Mouse (Mus musculus): ENCODE data around the gene Hist1h2bp.

Gene Hist1h2bp

GRCm38 (mm10) chr13:21786899-21787629 is at the start of gene Hist1h2bp, which contains the start of gene Hist1h2an:
Gene Hist1h2bp (plus strand): TSS chr13:21787461.
Gene Hist1h2an (minus strand): TSS chr13:21787218.
- in situ Hi-C loops (cut with MboI; ENCODE audit: unreplicated experiment in 2 of 2): loop anchor here (10.0 to 25.0 kb wide), 4 partner anchors 52 to 1975 kb away; partner anchors contain the start of genes Hist1h1a (in 1 of the 2), Hist1h2ab (in 1 of the 2), Hist1h2ai (in 1 of the 2) and Hist1h2bl (in 1 of the 2)

- in situ Hi-C loops (cut with MboI; ENCODE audit: unreplicated experiment in 2 of 2): loop anchor here (25.0 kb wide), 5 partner anchors 808 to 1658 kb away; partner anchors contain the start of gene Elmo1 (in 2 of the 2)
These were observed 42.3 kb upstream of the Hist1h2bp start for GRCm38 (mm10) chr13:21745006-21745405.

GRCm38 (mm10) chr13:21749387-21750158 is 37.7 kb upstream of the Hist1h2bp start:
- in situ Hi-C loops (cut with MboI; ENCODE audit: unreplicated experiment in 2 of 2): loop anchor here (10.0 to 25.0 kb wide), 6 partner anchors 812 to 1805 kb away; partner anchors contain the start of genes Elmo1 (in 2 of the 2), Hist1h1d (in 1 of the 2) and Hist1h4f (in 1 of the 2)

- in situ Hi-C loops (cut with MboI; ENCODE audit: unreplicated experiment in 2 of 2): loop anchor here in 1 of 2 experiments (10.0 kb wide), 1 partner anchor 1804 kb away; the partner anchor contains the start of genes Hist1h1d and Hist1h4f
These were observed 36.9 kb upstream of the Hist1h2bp start, which contains the start of gene Hist1h4k for GRCm38 (mm10) chr13:21750159-21751017. Gene Hist1h4k (minus strand): TSS chr13:21750505.

- in situ Hi-C loops (cut with MboI; ENCODE audit: unreplicated experiment in 2 of 2): loop anchor here in 1 of 2 experiments (10.0 kb wide), 1 partner anchor 1803 kb away; the partner anchor contains the start of genes Hist1h1d and Hist1h4f
These were observed 35.8 kb upstream of the Hist1h2bp start for GRCm38 (mm10) chr13:21751417-21751816.

- in situ Hi-C loops (cut with MboI; ENCODE audit: unreplicated experiment in 2 of 2): loop anchor here in 1 of 2 experiments (10.0 kb wide), 1 partner anchor 1803 kb away; the partner anchor contains the start of genes Hist1h1d and Hist1h4f
These were observed 35.4 kb upstream of the Hist1h2bp start for GRCm38 (mm10) chr13:21751827-21752226.

GRCm38 (mm10) chr13:21752356-21752755 is 34.9 kb upstream of the Hist1h2bp start:
- in situ Hi-C loops (cut with MboI; ENCODE audit: unreplicated experiment in 2 of 2): loop anchor here in 1 of 2 experiments (10.0 kb wide), 1 partner anchor 1802 kb away; the partner anchor contains the start of genes Hist1h1d and Hist1h4f

- in situ Hi-C loops (cut with MboI; ENCODE audit: unreplicated experiment in 2 of 2): loop anchor here in 1 of 2 experiments (10.0 kb wide), 1 partner anchor 1802 kb away; the partner anchor contains the start of genes Hist1h1d and Hist1h4f
These were observed 34.2 kb upstream of the Hist1h2bp start for GRCm38 (mm10) chr13:21753051-21753523.

GRCm38 (mm10) chr13:21753524-21754285 is 33.6 kb upstream of the Hist1h2bp start, which contains the start of the genes Hist1h2ak and Hist1h2bn:
Gene Hist1h2ak (minus strand): TSS chr13:21753827.
Gene Hist1h2bn (plus strand): TSS chr13:21754123.
- in situ Hi-C loops (cut with MboI; ENCODE audit: unreplicated experiment in 2 of 2): loop anchor here in 1 of 2 experiments (10.0 kb wide), 1 partner anchor 1801 kb away; the partner anchor contains the start of genes Hist1h1d and Hist1h4f

- in situ Hi-C loops (cut with MboI; ENCODE audit: unreplicated experiment in 2 of 2): loop anchor here in 1 of 2 experiments (10.0 kb wide), 1 partner anchor 1800 kb away; the partner anchor contains the start of genes Hist1h1d and Hist1h4f
These were observed 32.8 kb upstream of the Hist1h2bp start for GRCm38 (mm10) chr13:21754294-21755001.

- in situ Hi-C loops (cut with MboI; ENCODE audit: unreplicated experiment in 2 of 2): loop anchor here in 1 of 2 experiments (10.0 kb wide), 1 partner anchor 1799 kb away; the partner anchor contains the start of genes Hist1h1d and Hist1h4f
These were observed 31.6 kb upstream of the Hist1h2bp start for GRCm38 (mm10) chr13:21755707-21756106.

GRCm38 (mm10) chr13:21778814-21779766 is 8.2 kb upstream of the Hist1h2bp start:
- in situ Hi-C loops (cut with MboI; ENCODE audit: unreplicated experiment in 2 of 2): loop anchor here in 1 of 2 experiments (25.0 kb wide), 2 partner anchors 1808 to 1983 kb away; partner anchors contain the start of genes Hist1h1a, Hist1h2ab, Hist1h3a and Hist1h3b

GRCm38 (mm10) chr13:21779767-21780731 is 7.2 kb upstream of the Hist1h2bp start, which contains the start of gene Hist1h1b:
Gene Hist1h1b (minus strand): TSS chr13:21780625.
- in situ Hi-C loops (cut with MboI; ENCODE audit: unreplicated experiment in 2 of 2): loop anchor here (10.0 to 25.0 kb wide), 4 partner anchors 45 to 1982 kb away; partner anchors contain the start of genes Hist1h1a (in 1 of the 2), Hist1h2ab (in 1 of the 2), Hist1h2ai (in 1 of the 2) and Hist1h2bl (in 1 of the 2)

- in situ Hi-C loops (cut with MboI; ENCODE audit: unreplicated experiment in 2 of 2): loop anchor here (10.0 to 25.0 kb wide), 4 partner anchors 46 to 1981 kb away; partner anchors contain the start of genes Hist1h1a (in 1 of the 2), Hist1h2ab (in 1 of the 2), Hist1h2ai (in 1 of the 2) and Hist1h2bl (in 1 of the 2)
These were observed 6.2 kb upstream of the Hist1h2bp start for GRCm38 (mm10) chr13:21781021-21781555.

Data from v-Abl transformed pro-B cells (cell line).